Mouse (Mus musculus): ENCODE measurements at regions not wholly inside any gene's neighbourhood (a gene's known extent, or its start where the extent isn't known, plus 50 kb on each side); places are given as distances from the start of the nearest gene placed in this dataset.

GRCm38 (mm10) chr3:125813798-125814197 is 124.6 kb downstream of the Ugt8a start:
- no peak overlapping the region for H3K4me3 ChIP-seq (ENCODE audit: low read depth, low read length)
- ATAC-seq (ENCODE audit: low FRiP score) (no peak), DNase-seq (ENCODE audit: low spot score) (no peak)
- 48% methylated on average over 4 of the region's 4 CpGs for WGBS
- no peaks in the 10 kb centered on the region for H3K4me1 ChIP-seq (ENCODE audit: insufficient read depth, low read length)
- no peak for TF ChIP-seq CTCF (IDR thresholded peaks at IDR 0.05)
- H3K9me3 ChIP-seq (ENCODE audit: low read length) = no peaks in the 10 kb centered on the region
- H3K27me3 ChIP-seq (ENCODE audit: insufficient read depth, low read length) = no peaks in the 10 kb centered on the region
- H3K36me3 ChIP-seq (ENCODE audit: insufficient read depth, low read length) = no peaks in the 10 kb centered on the region
- no peak overlapping the region for H3K4me2 ChIP-seq (ENCODE audit: low read depth, low read length, poor library complexity, severe bottlenecking)
- no peak overlapping the region for H3K27ac ChIP-seq (ENCODE audit: low read depth, low read length)
- no peak overlapping the region for H3K9ac ChIP-seq (replicated peaks; ENCODE audit: low read length, poor library complexity, severe bottlenecking)

GRCm38 (mm10) chr3:125812829-125813228 is 125.6 kb downstream of the Ugt8a start:
- H3K9me3 ChIP-seq (ENCODE audit: low read length) = no peaks in the 10 kb centered on the region
- no peak overlapping the region for H3K4me2 ChIP-seq (ENCODE audit: low read depth, low read length, poor library complexity, severe bottlenecking)
- no peak overlapping the region for H3K9ac ChIP-seq (replicated peaks; ENCODE audit: low read length, poor library complexity, severe bottlenecking)
- H3K27me3 ChIP-seq (ENCODE audit: insufficient read depth, low read length) = no peaks in the 10 kb centered on the region
- H3K4me3 ChIP-seq (ENCODE audit: low read depth, low read length) = no peak overlapping the region
- ATAC-seq (ENCODE audit: low FRiP score) (no peak), DNase-seq (ENCODE audit: low spot score) (peak; percentile 28)
- H3K27ac ChIP-seq (ENCODE audit: low read depth, low read length) = no peak overlapping the region
- no peaks in the 10 kb centered on the region for H3K4me1 ChIP-seq (ENCODE audit: insufficient read depth, low read length)
- 86% methylated on average over 4 of the region's 4 CpGs for WGBS
- no peak for TF ChIP-seq CTCF (IDR thresholded peaks at IDR 0.05)
- no peaks in the 10 kb centered on the region for H3K36me3 ChIP-seq (ENCODE audit: insufficient read depth, low read length)

GRCm38 (mm10) chr3:125794606-125795005 is 143.8 kb downstream of the Ugt8a start:
- Histone ChIP-seq H3K9ac (replicated peaks; ENCODE audit: low read length, poor library complexity, severe bottlenecking) (no peak overlapping the region), H3K36me3 (ENCODE audit: insufficient read depth, low read length) (no peaks in the 10 kb centered on the region), H3K4me2 (ENCODE audit: low read depth, low read length, poor library complexity, severe bottlenecking) (no peak overlapping the region), H3K27me3 (ENCODE audit: insufficient read depth, low read length) (no peaks in the 10 kb centered on the region), H3K4me1 (ENCODE audit: insufficient read depth, low read length) (no peaks in the 10 kb centered on the region), H3K4me3 (ENCODE audit: low read depth, low read length) (no peak overlapping the region), H3K27ac (ENCODE audit: low read depth, low read length) (no peak overlapping the region), H3K9me3 (ENCODE audit: low read length) (no peaks in the 10 kb centered on the region)
- WGBS = 71% methylated on average over 1 of the region's 1 CpGs
- ATAC-seq (ENCODE audit: low FRiP score) (no peak), DNase-seq (ENCODE audit: low spot score) (no peak)
- TF ChIP-seq CTCF (IDR thresholded peaks at IDR 0.05) = no peak

- H3K27me3 ChIP-seq (ENCODE audit: insufficient read depth, low read length) = no peaks in the 10 kb centered on the region
- no peaks in the 10 kb centered on the region for H3K36me3 ChIP-seq (ENCODE audit: insufficient read depth, low read length)
- H3K9ac ChIP-seq (replicated peaks; ENCODE audit: low read length, poor library complexity, severe bottlenecking) = no peak overlapping the region
- TF ChIP-seq CTCF (IDR thresholded peaks at IDR 0.05) = no peak
- no peak overlapping the region for H3K4me2 ChIP-seq (ENCODE audit: low read depth, low read length, poor library complexity, severe bottlenecking)
- no peak for ATAC-seq (ENCODE audit: low FRiP score)
- DNase-seq (ENCODE audit: low spot score) = no peak
- H3K4me3 ChIP-seq (ENCODE audit: low read depth, low read length) = no peak overlapping the region
- no peaks in the 10 kb centered on the region for H3K4me1 ChIP-seq (ENCODE audit: insufficient read depth, low read length)
- H3K27ac ChIP-seq (ENCODE audit: low read depth, low read length) = no peak overlapping the region
- H3K9me3 ChIP-seq (ENCODE audit: low read length) = no peaks in the 10 kb centered on the region
- WGBS = 74% methylated on average over 4 of the region's 4 CpGs
Observed at GRCm38 (mm10) chr3:125781357-125781756, 157.1 kb downstream of the Ugt8a start.

GRCm38 (mm10) chr3:125780251-125780650 is 158.2 kb downstream of the Ugt8a start:
- TF ChIP-seq CTCF (IDR thresholded peaks at IDR 0.05) = no peak
- Histone ChIP-seq H3K27ac (ENCODE audit: low read depth, low read length) (no peak overlapping the region), H3K9me3 (ENCODE audit: low read length) (no peaks in the 10 kb centered on the region), H3K27me3 (ENCODE audit: insufficient read depth, low read length) (no peaks in the 10 kb centered on the region), H3K9ac (replicated peaks; ENCODE audit: low read length, poor library complexity, severe bottlenecking) (no peak overlapping the region), H3K4me1 (ENCODE audit: insufficient read depth, low read length) (no peaks in the 10 kb centered on the region), H3K36me3 (ENCODE audit: insufficient read depth, low read length) (no peaks in the 10 kb centered on the region), H3K4me3 (ENCODE audit: low read depth, low read length) (no peak overlapping the region), H3K4me2 (ENCODE audit: low read depth, low read length, poor library complexity, severe bottlenecking) (no peak overlapping the region)
- ATAC-seq (ENCODE audit: low FRiP score) (no peak), DNase-seq (ENCODE audit: low spot score) (no peak)
- 69% methylated on average over 3 of the region's 3 CpGs for WGBS

All from midbrain, postnatal 0 days (tissue).